Mouse (Mus musculus): ENCODE data around the gene Cep95.
"Not testable (repeated sequence)": the region's sequence is repeated elsewhere in the genome, so short reads cannot be mapped to it uniquely, and the experiment has no call there.

Gene Cep95

GRCm38 (mm10) chr11:106788775-106789459 is at the start of gene Cep95, which contains the start of gene Ddx5:
TSS of gene Cep95 (plus strand) at chr11:106789252.
TSS of gene Ddx5 (minus strand) at chr11:106789185.
- peak; percentile 99 for DNase-seq (ENCODE audit: low read depth, low spot score)

- not testable (repeated sequence) for DNase-seq (ENCODE audit: low read depth, low spot score)
These were observed 48.3 kb upstream of the Cep95 start for GRCm38 (mm10) chr11:106740724-106741123.

GRCm38 (mm10) chr11:106741232-106741631 is 47.8 kb upstream of the Cep95 start:
- peak; percentile 59 for DNase-seq (ENCODE audit: low read depth, low spot score)

- DNase-seq (ENCODE audit: low read depth, low spot score): no peak
These were observed 47.2 kb upstream of the Cep95 start for GRCm38 (mm10) chr11:106741826-106742225.

GRCm38 (mm10) chr11:106742388-106742841 is 46.6 kb upstream of the Cep95 start:
- DNase-seq (ENCODE audit: low read depth, low spot score): peak; percentile 63

- peak; percentile 26 for DNase-seq (ENCODE audit: low read depth, low spot score)
These were observed 44.1 kb upstream of the Cep95 start for GRCm38 (mm10) chr11:106744949-106745348.

GRCm38 (mm10) chr11:106749557-106750120 is 39.4 kb upstream of the Cep95 start:
- not testable (repeated sequence) for DNase-seq (ENCODE audit: low read depth, low spot score)

GRCm38 (mm10) chr11:106750121-106750751 is 38.8 kb upstream of the Cep95 start, which contains the start of gene Pecam1:
TSS of gene Pecam1 (minus strand) at chr11:106750628.
- DNase-seq (ENCODE audit: low read depth, low spot score): peak; percentile 16

GRCm38 (mm10) chr11:106751039-106752018 is 37.7 kb upstream of the Cep95 start, which contains the start of gene Milr1:
TSS of gene Milr1 (plus strand) at chr11:106751226.
- DNase-seq (ENCODE audit: low read depth, low spot score): no peak

- no peak for DNase-seq (ENCODE audit: low read depth, low spot score)
These were observed 36.9 kb upstream of the Cep95 start for GRCm38 (mm10) chr11:106752103-106752502.

DNA sequence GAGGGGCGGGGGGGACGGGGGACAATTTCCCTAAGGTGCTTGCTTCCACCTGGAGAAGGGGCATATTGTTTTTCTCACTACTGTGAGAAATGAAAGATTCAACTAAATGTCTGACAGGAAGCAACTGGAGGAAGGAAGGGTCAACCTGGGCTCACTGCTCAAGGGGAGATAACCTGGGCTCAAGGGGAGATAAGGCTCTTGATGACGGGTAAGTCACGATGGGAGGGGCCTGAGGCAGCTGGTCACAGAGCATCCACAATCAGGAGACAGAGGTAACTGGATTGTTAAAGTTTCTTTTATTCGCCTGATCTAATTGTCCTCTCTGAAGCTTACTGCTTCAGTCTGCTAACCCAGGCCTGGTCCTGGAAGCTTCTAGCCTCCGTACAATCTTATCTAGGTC is 35.7 kb upstream of the Cep95 start:
- no peak for DNase-seq (ENCODE audit: low read depth, low spot score)

- DNase-seq (ENCODE audit: low read depth, low spot score): no peak
These were observed 33.5 kb upstream of the Cep95 start for GRCm38 (mm10) chr11:106755583-106755982.

DNA sequence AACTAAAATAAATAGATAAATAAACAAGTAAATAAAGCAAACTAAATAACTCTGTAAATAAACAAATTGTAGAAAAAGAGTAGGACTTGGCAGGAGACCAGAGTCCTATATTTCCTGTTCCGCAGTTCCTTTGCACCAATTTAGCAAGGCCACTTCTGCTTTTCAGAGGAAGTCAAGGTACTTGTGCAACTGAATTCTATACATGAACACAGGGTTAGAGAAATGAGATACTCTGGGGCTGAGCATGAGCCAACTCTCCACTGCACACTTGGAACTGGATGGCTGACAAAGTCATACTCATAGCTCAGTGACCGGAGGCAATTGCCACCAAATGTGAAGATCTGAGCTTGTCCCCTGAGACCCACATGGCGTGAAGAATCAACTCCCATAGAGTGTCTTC is 30.0 kb upstream of the Cep95 start:
- DNase-seq (ENCODE audit: low read depth, low spot score): no peak

DNA sequence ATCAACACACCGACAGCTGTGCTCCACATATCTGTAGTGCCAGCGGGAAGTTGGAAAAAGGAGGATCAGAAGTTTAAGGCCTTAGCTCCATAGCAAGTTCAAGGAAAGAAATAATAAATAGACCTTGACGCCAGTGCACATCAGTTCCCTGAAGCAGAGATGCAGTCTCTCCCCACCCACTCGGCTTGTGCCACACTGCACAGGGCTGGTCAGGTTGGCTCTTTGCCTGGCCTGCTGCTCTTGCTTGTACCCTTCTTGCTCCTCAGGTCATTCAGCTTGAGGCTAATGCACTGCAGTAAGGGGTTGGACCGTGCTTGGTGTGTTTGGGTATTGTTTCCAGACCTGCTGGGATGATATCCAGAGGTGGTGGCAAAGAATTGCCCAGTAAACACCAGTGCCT is 28.5 kb upstream of the Cep95 start:
- DNase-seq (ENCODE audit: low read depth, low spot score): no peak

DNA sequence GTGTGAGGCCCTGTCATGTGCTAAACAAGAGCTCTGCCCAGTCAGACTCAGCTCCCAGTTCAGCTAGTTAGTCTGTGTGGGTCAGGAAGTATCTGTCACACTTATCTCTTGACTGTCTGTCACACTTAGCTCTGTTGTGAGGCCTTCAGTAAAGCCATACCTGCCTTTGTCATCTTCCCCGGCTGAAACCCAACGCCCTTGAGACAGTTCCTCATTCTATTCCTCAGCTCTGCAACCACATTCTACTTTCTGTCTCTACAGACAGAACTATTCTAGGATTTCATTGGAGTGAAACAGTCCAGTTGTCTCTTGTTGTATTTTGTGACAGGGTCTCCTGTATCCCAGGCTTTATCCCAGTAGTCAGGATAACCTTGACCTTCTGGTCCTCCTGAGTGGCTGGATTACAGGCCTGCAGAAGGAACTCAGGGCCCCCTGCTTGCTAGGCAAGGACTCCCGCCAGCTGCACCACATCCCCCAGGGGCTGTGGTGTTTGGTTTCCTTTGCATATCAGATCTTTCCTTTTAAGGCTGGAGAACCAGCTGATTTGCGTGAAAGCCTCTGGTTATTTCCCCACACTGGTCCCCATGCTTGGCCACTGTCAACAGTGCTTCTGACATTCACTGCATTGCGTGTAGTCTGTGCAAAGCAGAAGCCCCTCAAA is 26.8 kb upstream of the Cep95 start:
- peak; percentile 75 for DNase-seq (ENCODE audit: low read depth, low spot score)

GRCm38 (mm10) chr11:106762800-106763185 is 26.3 kb upstream of the Cep95 start:
- DNase-seq (ENCODE audit: low read depth, low spot score): no peak

DNA sequence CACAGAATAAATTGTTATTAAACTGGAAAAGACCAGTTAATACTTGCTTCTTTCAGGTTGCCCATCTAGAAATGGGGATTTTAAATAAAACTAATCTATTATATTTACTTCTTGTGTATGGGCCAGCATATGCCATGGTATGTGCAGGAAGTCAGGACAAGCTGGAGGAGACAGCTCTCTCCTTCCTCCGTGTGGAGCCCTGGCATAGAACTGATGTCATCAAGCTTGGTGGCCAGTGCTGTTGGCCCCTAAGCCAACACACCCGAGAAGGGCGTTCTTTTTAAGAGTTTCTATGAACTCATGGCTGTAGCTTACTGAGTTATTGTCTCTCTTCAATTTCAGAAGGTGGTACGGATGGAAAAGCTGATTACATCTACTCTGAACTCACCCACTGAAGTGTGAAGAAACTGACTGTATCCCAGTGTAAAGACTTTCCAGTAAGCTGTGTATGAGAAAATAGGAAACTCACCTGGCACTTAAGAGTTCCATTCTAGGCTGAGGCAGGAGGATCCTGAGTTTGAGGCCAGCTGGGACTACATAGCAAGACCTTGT is 22.4 kb upstream of the Cep95 start:
- DNase-seq (ENCODE audit: low read depth, low spot score): no peak

DNA sequence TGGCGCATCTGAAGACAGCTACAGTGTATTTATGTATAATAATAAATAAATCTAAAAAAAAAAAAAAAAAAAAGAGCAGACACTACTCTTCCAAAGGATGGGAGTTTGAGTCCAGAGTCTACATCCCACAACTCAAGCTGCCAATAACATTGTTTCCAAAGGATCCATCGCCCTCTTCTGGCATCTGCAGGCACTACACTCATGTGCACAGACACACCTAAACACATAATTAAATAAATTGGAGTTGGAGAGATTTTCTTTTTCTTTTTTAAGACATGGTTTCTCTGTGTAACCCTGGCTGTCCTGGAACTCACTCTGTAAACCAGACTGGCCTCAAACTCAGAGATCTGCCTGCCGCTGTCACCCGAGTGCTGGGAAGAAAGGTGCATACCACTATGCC is 21.5 kb upstream of the Cep95 start:
- peak; percentile 67 for DNase-seq (ENCODE audit: low read depth, low spot score)

- peak; percentile 54 for DNase-seq (ENCODE audit: low read depth, low spot score)
These were observed 18.7 kb upstream of the Cep95 start for GRCm38 (mm10) chr11:106770195-106770974.

DNA sequence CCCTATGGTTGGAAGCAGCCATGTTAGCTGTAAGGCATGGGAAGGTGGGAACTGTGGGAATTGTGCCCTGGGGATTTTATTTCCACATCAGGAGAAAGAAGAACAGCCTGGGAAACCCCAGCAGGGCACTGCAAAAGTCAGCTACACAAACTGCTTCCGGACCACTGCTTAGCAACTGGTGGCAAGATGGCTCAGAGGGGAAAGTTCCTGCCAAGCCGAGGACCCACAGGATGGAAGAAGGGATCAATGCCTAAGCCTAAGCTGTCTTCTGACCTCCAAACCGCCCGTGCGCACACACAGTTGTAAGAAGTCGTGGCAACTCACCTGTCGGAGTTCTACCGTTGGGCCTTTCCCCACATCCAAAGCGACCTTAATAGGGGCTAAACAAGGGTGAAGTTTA is 16.0 kb upstream of the Cep95 start:
- DNase-seq (ENCODE audit: low read depth, low spot score): no peak

Data from R1 (cell line).